Mouse (Mus musculus) kidney, postnatal 25 days (tissue): ENCODE data around the gene Nt5c1a.
"Not testable (repeated sequence)": the region's sequence is repeated elsewhere in the genome, so short reads cannot be mapped to it uniquely, and the experiment has no call there.

Experiments used
- DNase-seq, 2 experiments: peaks; one replicate each; pipeline ENCODE4 v3.0.0; 2021; ENCODE audit warnings: mixed read lengths in 2 of 2

Gene Nt5c1a

DNA sequence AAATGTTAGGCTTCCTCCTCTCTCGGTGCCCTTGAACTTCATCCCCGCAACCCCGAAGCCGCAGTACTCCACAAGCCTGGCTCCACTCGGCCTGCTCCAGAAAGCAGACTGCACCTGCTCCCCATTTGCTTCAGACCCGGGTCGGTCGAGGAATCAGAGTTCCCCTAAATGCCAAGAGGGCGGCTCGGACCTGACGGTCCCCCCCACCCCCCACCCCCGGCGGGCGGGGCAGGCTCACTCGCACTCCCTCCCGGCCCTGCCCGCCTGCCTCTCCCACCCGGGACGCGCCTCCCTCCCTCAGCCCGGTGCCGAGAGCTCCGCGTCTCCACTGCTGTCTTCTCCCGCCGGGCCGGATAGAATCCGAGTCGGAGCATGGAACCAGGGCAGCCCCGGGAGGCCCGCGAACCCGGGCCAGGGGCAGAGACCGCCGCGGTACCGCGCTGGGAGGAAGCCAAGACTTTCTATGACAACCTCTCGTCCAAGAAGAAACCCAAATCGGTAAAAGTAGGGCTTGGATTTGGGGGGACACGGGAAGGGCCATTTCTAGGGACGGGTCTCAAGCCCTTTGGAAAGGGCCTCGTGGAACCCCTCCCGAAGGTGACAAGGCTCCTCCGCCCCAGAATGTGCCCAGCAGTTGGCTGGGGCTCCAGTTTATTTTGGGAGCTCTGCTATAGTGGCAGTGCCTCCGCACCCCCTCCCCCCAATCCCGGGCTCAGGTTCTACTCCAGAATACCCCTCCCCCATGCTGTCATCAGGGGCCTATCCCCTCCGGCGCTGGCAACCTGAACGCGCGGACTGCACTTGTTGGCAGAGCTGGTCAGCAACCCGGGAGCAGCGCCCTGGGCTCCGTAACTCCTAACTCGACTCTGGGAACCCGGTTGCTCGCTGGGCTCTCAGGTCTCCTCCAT is at the start of gene Nt5c1a:
Gene Nt5c1a (plus strand): TSS at position 319 of the 908 bp plus-strand sequence.
- DNase-seq = peak in 1 of 2 experiments; percentile 25

DNA sequence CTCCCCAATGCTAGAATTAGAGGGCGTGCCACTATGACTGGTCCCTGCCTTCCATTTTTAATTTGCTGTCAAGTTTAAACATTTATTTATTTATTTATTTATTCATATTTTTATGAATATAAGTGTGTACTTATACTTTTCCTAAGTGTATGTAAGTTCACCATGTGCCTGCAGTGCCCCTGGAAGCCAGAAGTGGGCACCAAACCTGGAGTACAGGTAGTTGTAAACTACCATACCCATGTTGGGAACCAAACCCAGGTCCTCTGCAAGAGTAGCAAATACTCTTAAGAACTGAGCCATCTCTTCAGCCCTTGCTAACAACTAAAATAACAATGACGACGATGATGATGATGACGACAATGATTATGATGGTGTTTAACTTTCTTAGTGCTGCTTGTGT is 49.3 kb upstream of the Nt5c1a start:
- DNase-seq = no peak

GRCm38 (mm10) chr4:123152976-123153375 is 48.3 kb upstream of the Nt5c1a start:
- no peak for DNase-seq

DNA sequence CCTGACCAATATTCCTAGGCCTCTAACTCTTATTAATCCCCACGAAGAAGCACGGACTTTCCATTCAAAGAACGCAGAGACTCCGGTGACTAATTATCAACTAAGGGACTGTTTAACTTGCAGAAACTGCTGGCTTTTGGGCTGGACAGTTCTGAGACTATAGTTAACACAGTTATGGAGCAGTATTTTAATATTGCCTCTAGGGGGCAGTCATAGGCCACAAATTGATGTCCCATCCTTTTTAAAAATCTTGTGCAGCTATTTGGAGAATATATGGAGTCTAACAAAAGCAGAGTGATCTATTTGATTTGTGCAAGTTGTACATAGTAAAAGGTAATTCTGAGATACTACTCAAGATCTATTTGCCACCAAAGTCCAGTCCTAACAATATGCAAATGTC is 46.3 kb upstream of the Nt5c1a start:
- DNase-seq = peak in 1 of 2 experiments; percentile 18

DNA sequence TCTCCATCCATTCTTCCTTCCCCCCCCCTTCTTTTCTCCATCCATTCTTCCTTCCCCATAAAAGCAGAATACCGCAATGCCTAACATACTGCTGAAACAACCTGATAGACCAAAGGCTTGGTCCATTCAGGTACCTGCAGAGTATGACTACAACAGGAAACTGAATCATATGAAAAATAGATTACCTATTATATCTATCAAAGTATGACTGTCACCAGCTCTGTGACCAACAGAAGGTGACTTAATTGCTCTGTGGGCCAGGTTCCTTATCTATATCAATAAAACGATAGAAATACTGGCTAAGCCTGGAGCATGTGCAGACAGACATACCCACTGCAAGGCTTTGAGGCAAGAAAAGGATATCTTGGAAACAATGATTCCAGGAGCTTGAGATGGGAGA is 45.9 kb upstream of the Nt5c1a start:
- DNase-seq = no peak

DNA sequence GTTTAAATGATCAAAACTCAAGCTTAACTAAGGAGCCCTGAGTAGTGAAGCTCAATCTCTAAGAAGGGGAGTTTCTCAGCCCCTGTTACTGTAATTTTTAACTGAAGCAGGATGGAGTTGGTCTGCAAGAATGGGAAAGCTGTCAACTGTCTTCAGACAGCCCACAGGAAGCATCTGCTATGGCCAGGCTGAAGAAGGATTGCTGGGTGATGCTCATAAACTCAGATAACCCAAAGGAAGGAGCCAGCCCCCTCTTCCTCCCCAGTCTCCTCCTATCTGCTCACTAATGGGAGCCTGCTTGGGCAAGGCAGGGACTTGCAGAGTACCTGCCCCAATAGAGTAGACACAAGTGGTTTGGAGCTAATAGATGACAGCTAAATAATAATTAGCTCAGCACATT is 45.5 kb upstream of the Nt5c1a start:
- DNase-seq = no peak

GRCm38 (mm10) chr4:123160571-123160970 is 40.7 kb upstream of the Nt5c1a start:
- no peak for DNase-seq

DNA sequence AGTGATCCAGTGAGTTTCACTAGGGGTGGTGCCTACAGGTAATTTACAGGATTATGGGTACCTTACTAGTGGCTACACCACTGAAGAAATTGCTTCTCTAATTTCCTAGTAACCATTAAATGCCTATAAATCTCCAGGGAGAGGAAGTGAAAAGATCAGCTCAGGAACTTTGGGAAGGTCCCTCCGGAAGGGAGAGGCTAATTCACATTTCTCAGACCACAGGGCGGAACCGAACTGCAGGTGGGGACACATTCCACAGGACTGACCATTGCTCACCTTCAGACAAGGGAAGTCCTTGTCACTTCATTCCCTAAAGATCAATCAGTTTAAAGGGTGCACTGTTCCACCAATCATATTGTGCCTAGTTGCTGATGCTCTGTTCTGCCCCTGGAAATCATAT is 40.1 kb upstream of the Nt5c1a start:
- DNase-seq = not testable (repeated sequence)

GRCm38 (mm10) chr4:123162305-123162917 is 38.9 kb upstream of the Nt5c1a start:
- no peak for DNase-seq

GRCm38 (mm10) chr4:123164157-123164556 is 37.1 kb upstream of the Nt5c1a start:
- no peak for DNase-seq

DNA sequence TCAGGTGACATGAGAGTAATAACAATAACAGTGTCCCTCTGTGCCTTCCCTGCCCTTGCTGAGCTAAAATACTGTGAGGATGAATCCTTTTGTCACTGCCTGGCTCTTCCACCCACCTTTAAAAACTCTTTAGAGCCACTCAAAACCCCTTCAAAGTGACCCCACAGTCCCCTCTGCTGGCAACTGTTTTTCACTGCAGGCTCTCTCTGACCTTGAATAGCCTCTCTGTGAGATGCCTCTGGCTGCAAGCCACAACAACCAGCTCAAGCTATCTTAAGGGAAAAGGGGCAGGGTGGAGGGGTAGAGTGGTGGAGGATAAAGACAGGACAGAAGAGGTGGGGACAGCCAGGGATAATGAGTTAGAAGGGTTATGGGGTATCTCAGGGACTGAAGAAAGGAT is 29.5 kb upstream of the Nt5c1a start:
- DNase-seq = no peak

GRCm38 (mm10) chr4:123182328-123183238 is 18.7 kb upstream of the Nt5c1a start, which contains the start of gene Hpcal4:
TSS of gene Hpcal4 (plus strand) at chr4:123183227.
- peak in 1 of 2 experiments; percentile 19 for DNase-seq

DNA sequence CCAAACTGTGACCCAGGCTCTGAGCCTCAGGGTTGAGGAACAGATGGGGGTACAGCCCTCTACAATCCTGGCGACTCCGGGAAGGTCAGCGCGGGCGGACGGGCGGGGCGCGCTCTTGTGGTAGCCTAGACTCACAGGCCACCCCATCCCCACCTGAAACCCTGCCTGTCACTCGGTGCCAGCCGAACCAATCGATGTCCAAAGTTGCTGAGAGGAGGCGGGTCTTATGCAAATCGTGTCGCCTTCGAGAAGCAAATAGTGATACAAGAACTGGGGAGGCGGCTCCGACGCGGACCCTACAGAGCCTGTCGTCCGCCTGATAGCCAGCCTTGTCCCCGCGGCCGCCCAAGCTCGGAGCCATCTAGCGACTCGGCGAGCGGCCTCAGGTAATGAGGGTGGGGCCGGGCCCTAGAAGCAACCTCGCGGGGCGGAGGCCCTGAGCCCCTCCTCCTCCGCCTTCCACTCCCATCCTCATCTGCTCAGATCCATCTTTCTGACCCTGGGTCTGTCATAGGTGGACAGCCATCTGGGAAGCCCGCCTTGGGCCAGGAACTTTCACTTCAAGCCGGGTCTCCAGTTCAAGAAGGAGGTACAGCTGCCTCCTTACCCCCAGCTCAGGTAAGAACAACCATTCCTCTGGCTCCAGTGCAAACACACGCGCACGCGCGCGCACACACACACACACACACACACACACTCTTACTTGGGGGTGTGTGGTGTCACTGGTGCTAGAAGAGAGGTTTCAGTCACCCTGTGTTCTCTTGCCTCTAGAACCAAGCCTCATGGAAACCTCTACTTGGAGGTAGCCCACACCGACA is 17.9 kb upstream of the Nt5c1a start:
- peak; percentile 68 to 85 for DNase-seq

DNA sequence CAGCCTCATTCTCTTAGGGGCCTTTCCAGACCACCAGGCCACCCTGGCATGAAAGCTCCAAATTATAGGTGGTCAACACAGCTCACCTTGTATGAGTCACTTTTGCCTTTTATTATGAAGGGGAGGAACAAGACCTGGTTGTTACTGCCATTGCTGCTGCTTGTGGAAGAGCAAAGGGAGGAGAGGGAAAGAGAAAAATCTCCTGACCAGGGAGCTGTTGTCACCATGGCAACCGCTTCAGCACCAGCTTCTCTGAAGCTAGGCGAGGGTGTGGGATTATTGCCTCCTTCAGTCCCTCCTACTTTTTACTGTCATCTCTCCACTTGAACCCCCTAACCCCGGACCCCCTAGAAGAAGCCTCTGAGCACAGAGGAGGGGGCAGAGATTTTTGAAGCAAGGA is 16.5 kb upstream of the Nt5c1a start:
- no peak for DNase-seq

- DNase-seq = no peak
These were observed 9.0 kb upstream of the Nt5c1a start for GRCm38 (mm10) chr4:123192336-123192735.

- DNase-seq = no peak
These were observed 7.5 kb upstream of the Nt5c1a start for GRCm38 (mm10) chr4:123193791-123194190.

GRCm38 (mm10) chr4:123196695-123197094 is 4.6 kb upstream of the Nt5c1a start:
- peak; percentile 11 to 61 for DNase-seq

- DNase-seq = peak; percentile 63 to 69
These were observed 526 bp upstream of the Nt5c1a start for GRCm38 (mm10) chr4:123200771-123201185.

GRCm38 (mm10) chr4:123202094-123202420 is 753 bp downstream of the Nt5c1a start:
- no peak for DNase-seq

DNA sequence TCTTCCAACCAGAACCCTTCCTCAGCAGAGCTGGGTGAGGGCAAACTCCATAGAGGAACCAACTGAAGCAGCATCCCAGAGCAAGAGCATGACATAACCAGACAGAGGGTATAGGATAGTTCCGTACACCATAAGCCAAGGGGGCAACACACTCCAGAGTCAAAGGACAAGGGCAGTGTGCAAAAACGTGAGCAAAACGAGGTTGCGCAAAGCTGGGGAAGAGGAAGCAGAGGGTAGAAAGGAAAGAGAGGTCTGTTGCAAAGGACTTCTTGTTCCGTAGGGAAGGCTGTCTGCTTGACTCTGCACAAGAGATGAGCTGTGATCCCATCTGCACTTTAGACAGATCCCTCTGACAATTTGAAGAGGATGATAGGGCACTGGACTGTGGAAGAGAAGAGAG is 6.0 kb downstream of the Nt5c1a start:
- DNase-seq = no peak

GRCm38 (mm10) chr4:123210996-123211395 is 9.7 kb downstream of the Nt5c1a start:
- no peak for DNase-seq

GRCm38 (mm10) chr4:123211453-123211852 is 10.1 kb downstream of the Nt5c1a start:
- DNase-seq = no peak
